Comparison of ENCODE assay signal across 10 mouse cellular contexts in genomic region chr6:53461775-53462770, GRCm38 (mm10).
DNase-seq lines count a peak whose midpoint lies in the region; ATAC-seq lines count a peak whose summit lies in the region.
"Had no signal": no experiment of that assay in that cellular context is flagged by ENCODE, and none has a peak within 500 bp of the region (broad histone marks: within the 10 kb centered on the region; RNA-seq: fewer than 3 reads in every experiment).

No protein-coding gene starts in this region.

- 0 out of 2 replicates have a peak overlapping the region, but pooled peaks have one; percentile 6 for H3K27ac ChIP-seq in forebrain, embryonic 16.5 days (ENCODE audit: low read length)
- H3K27ac ChIP-seq in forebrain, embryonic 12.5 days, result no peak overlapping the region
- no peak overlapping the region for H3K27ac ChIP-seq in kidney, embryonic 14.5 days (ENCODE audit: low read depth, low read length)
- H3K27ac ChIP-seq: heart, embryonic 13.5 days had no signal

- no peak overlapping the region for H3K4me3 ChIP-seq in forebrain, embryonic 16.5 days (replicated peaks; ENCODE audit: low read length)
- no peak overlapping the region for H3K4me3 ChIP-seq in forebrain, embryonic 12.5 days (replicated peaks)
- H3K4me3 ChIP-seq in kidney, embryonic 14.5 days (ENCODE audit: low read length), result no peak overlapping the region
- H3K4me3 ChIP-seq: heart, embryonic 13.5 days had no signal

- peak; percentile 72 for ATAC-seq in forebrain, embryonic 16.5 days
- no peak for ATAC-seq in forebrain, embryonic 12.5 days (ENCODE audit: low FRiP score)
- no peak for ATAC-seq in kidney, embryonic 14.5 days (ENCODE audit: low FRiP score, low TSS enrichment)

- H3K36me3 ChIP-seq in forebrain, embryonic 16.5 days (ENCODE audit: control insufficient read depth, insufficient read depth), result no peaks in the 10 kb centered on the region
- H3K36me3 ChIP-seq in forebrain, embryonic 12.5 days (replicated peaks), result no peaks in the 10 kb centered on the region
- H3K36me3 ChIP-seq in kidney, embryonic 14.5 days (ENCODE audit: control insufficient read depth, insufficient read depth, low read length), result no peaks in the 10 kb centered on the region
- H3K36me3 ChIP-seq: heart, embryonic 13.5 days had no signal

- no peak overlapping the region for H3K9ac ChIP-seq in forebrain, embryonic 16.5 days (replicated peaks; ENCODE audit: low read depth, low read length)
- no peak overlapping the region for H3K9ac ChIP-seq in forebrain, embryonic 12.5 days
- H3K9ac ChIP-seq in kidney, embryonic 14.5 days (ENCODE audit: low read depth, low read length), result no peak overlapping the region
- H3K9ac ChIP-seq: heart, embryonic 13.5 days had no signal

- peaks cover 11% of the 10 kb centered on the region for H3K4me1 ChIP-seq in forebrain, embryonic 16.5 days (replicated peaks; ENCODE audit: control insufficient read depth, insufficient read depth, low read length)
- H3K4me1 ChIP-seq in forebrain, embryonic 12.5 days, result peaks cover 11% of the 10 kb centered on the region
- no peaks in the 10 kb centered on the region for H3K4me1 ChIP-seq in kidney, embryonic 14.5 days (ENCODE audit: control insufficient read depth, insufficient read depth, low read length)
- H3K4me1 ChIP-seq: heart, embryonic 13.5 days had no signal

- 29% methylated on average over 12 of the region's 12 CpGs for WGBS in forebrain, embryonic 16.5 days
- WGBS in forebrain, embryonic 12.5 days, result 66% methylated on average over 12 of the region's 12 CpGs
- 73% methylated on average over 12 of the region's 12 CpGs for WGBS in kidney, embryonic 14.5 days

- no peaks in the 10 kb centered on the region for H3K9me3 ChIP-seq in forebrain, embryonic 16.5 days (ENCODE audit: control insufficient read depth, low read length)
- H3K9me3 ChIP-seq in forebrain, embryonic 12.5 days, result no peaks in the 10 kb centered on the region
- H3K9me3 ChIP-seq in kidney, embryonic 14.5 days (ENCODE audit: control insufficient read depth, low read length), result no peaks in the 10 kb centered on the region
- H3K9me3 ChIP-seq: heart, embryonic 13.5 days had no signal

- peak; percentile 55 for DNase-seq in lung, postnatal 36 days
- DNase-seq in lung, postnatal 14 days, result no peak
- peak; percentile 49 to 69 for DNase-seq in heart, adult 9 months (ENCODE audit: low spot score in 2 of 2)
- DNase-seq in retina, postnatal 1 day, result peak; percentile 51
- DNase-seq in right cerebral cortex, postnatal 10 days (ENCODE audit: low spot score in 2 of 2), result no peak
- DNase-seq: kidney, adult 2 months had no signal

- 0 out of 2 replicates have a peak overlapping the region, but pooled peaks have one; percentile 17 for H3K4me2 ChIP-seq in forebrain, embryonic 16.5 days (ENCODE audit: low read length)
- no peak overlapping the region for H3K4me2 ChIP-seq in forebrain, embryonic 12.5 days
- H3K4me2 ChIP-seq in kidney, embryonic 14.5 days (replicated peaks; ENCODE audit: low read depth, low read length), result no peak overlapping the region
- H3K4me2 ChIP-seq: heart, embryonic 13.5 days had no signal

- no peaks in the 10 kb centered on the region for H3K27me3 ChIP-seq in forebrain, embryonic 16.5 days (replicated peaks; ENCODE audit: control insufficient read depth, insufficient read depth, low read length)
- H3K27me3 ChIP-seq in forebrain, embryonic 12.5 days, result no peaks in the 10 kb centered on the region
- no peaks in the 10 kb centered on the region for H3K27me3 ChIP-seq in kidney, embryonic 14.5 days (ENCODE audit: control insufficient read depth, insufficient read depth, low read length)
- H3K27me3 ChIP-seq: heart, embryonic 13.5 days had no signal

Comparison
In these comparisons a context has a peak if more than half of its experiments do, and no peak if none do; other contexts are left out.
1. DNase-seq: peak in lung, postnatal 36 days (single experiment), heart, adult 9 months (2 of 2) and retina, postnatal 1 day (single experiment); none in lung, postnatal 14 days (single experiment) and right cerebral cortex, postnatal 10 days (0 of 2).